Mouse (Mus musculus): ENCODE measurements around the gene Nxph3. TPM values are rescaled to one million over a fixed set of nuclear protein-coding genes. Genes with fewer than 3 reads are reported as not detected.
A peak's percentile ranks its signal among the peaks of the same experiment; 100 is the strongest.

The Nxph3 gene
- polyA plus RNA-seq, 1 experiment: 0.34 TPM

- Histone ChIP-seq H3K27ac (ENCODE audit: control insufficient read depth, insufficient read depth, low read length) (no peak overlapping the region), H3K4me3 (ENCODE audit: control insufficient read depth, insufficient read depth, low read length) (no peak overlapping the region), H3K4me1 (replicated peaks; ENCODE audit: control insufficient read depth, insufficient read depth, low read length) (peaks cover 6% of the 10 kb centered on the region; the same call in 1 of the 2 replicates), H3K27me3 (ENCODE audit: control insufficient read depth, insufficient read depth, low read length) (peaks cover 22% of the 10 kb centered on the region; the same call in 1 of the 2 replicates), H3K36me3 (ENCODE audit: control insufficient read depth, insufficient read depth, low read length) (no peaks in the 10 kb centered on the region)
- TF ChIP-seq POLR2A (IDR thresholded peaks at IDR 0.05; ENCODE audit: control insufficient read depth, extremely low read depth, insufficient read depth, low read length, poor library complexity): no peak
- no peak for TF ChIP-seq CTCF (IDR thresholded peaks at IDR 0.05; ENCODE audit: borderline replicate concordance, control insufficient read depth, extremely low read depth, insufficient read depth, low read length, poor library complexity)
- WGBS: 74% methylated on average over 6 of the region's 6 CpGs
- no peak for DNase-seq
Observed at GRCm38 (mm10) chr11:95512383-95512782, 2.0 kb downstream of the Nxph3 start.

- H3K27me3 ChIP-seq (ENCODE audit: control insufficient read depth, insufficient read depth, low read length): peaks cover 22% of the 10 kb centered on the region; the same call in 1 of the 2 replicates
Observed at GRCm38 (mm10) chr11:95511919-95512318, 2.5 kb downstream of the Nxph3 start.

DNA sequence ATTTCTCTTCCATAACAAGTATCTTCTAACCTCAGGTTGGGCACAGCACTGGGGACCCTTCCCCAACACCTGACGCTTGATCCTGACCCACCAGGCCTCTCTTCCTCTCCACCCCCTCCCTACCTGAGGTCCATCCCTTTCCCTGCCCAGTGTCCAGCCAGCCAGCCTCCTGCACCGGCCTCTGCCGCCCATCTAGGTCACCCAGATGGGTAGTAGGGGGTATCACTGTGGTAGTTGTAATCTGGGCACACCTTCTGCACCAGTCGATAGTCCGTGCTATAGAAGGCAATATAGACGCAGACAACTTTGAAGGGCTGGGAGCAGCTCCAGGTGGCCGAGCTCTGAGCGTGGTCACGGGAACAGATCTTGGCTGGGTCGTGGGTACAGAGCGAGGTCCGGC lies 3.7 kb downstream of the Nxph3 start:
- WGBS: 86% methylated on average over 12 of the region's 12 CpGs
- TF ChIP-seq CTCF (IDR thresholded peaks at IDR 0.05; ENCODE audit: borderline replicate concordance, control insufficient read depth, extremely low read depth, insufficient read depth, low read length, poor library complexity) (no peak), POLR2A (IDR thresholded peaks at IDR 0.05; ENCODE audit: control insufficient read depth, extremely low read depth, insufficient read depth, low read length, poor library complexity) (no peak)

More at GRCm38 (mm10) chr11:95511919-95512318, 2.5 kb downstream of the Nxph3 start:
- Histone ChIP-seq H3K27ac (ENCODE audit: control insufficient read depth, insufficient read depth, low read length) (no peak overlapping the region), H3K4me3 (ENCODE audit: control insufficient read depth, insufficient read depth, low read length) (no peak overlapping the region), H3K36me3 (ENCODE audit: control insufficient read depth, insufficient read depth, low read length) (no peaks in the 10 kb centered on the region), H3K4me1 (replicated peaks; ENCODE audit: control insufficient read depth, insufficient read depth, low read length) (peaks cover 6% of the 10 kb centered on the region; the same call in 1 of the 2 replicates)
- TF ChIP-seq CTCF (IDR thresholded peaks at IDR 0.05; ENCODE audit: borderline replicate concordance, control insufficient read depth, extremely low read depth, insufficient read depth, low read length, poor library complexity): no peak
- TF ChIP-seq POLR2A (IDR thresholded peaks at IDR 0.05; ENCODE audit: control insufficient read depth, extremely low read depth, insufficient read depth, low read length, poor library complexity): no peak
- WGBS: 85% methylated on average over 1 of the region's 1 CpGs
- no peak for DNase-seq

GRCm38 (mm10) chr11:95509126-95509717 lies 5.1 kb downstream of the Nxph3 start:
- H3K4me1 ChIP-seq (replicated peaks; ENCODE audit: control insufficient read depth, insufficient read depth, low read length): 0 out of 2 replicates have a peak, but pooled peaks cover 2% of the 10 kb centered on the region
- no peak overlapping the region for H3K4me3 ChIP-seq (ENCODE audit: control insufficient read depth, insufficient read depth, low read length)
- H3K27me3 ChIP-seq (ENCODE audit: control insufficient read depth, insufficient read depth, low read length): peaks cover 13% of the 10 kb centered on the region; the same call in 1 of the 2 replicates
- TF ChIP-seq CTCF (IDR thresholded peaks at IDR 0.05; ENCODE audit: borderline replicate concordance, control insufficient read depth, extremely low read depth, insufficient read depth, low read length, poor library complexity) (peak; percentile 14; the same call in 1 of the 2 replicates), POLR2A (IDR thresholded peaks at IDR 0.05; ENCODE audit: control insufficient read depth, extremely low read depth, insufficient read depth, low read length, poor library complexity) (no peak)
- no peak for DNase-seq
- 70% methylated on average over 6 of the region's 6 CpGs for WGBS
- H3K27ac ChIP-seq (ENCODE audit: control insufficient read depth, insufficient read depth, low read length): no peak overlapping the region
- H3K36me3 ChIP-seq (ENCODE audit: control insufficient read depth, insufficient read depth, low read length): no peaks in the 10 kb centered on the region

More for the DNA sequence above, 3.7 kb downstream of the Nxph3 start:
- no peak for DNase-seq
- H3K27ac ChIP-seq (ENCODE audit: control insufficient read depth, insufficient read depth, low read length): no peak overlapping the region
- peaks cover 22% of the 10 kb centered on the region; the same call in 1 of the 2 replicates for H3K27me3 ChIP-seq (ENCODE audit: control insufficient read depth, insufficient read depth, low read length)
- no peak overlapping the region for H3K4me3 ChIP-seq (ENCODE audit: control insufficient read depth, insufficient read depth, low read length)
- no peaks in the 10 kb centered on the region for H3K36me3 ChIP-seq (ENCODE audit: control insufficient read depth, insufficient read depth, low read length)
- H3K4me1 ChIP-seq (replicated peaks; ENCODE audit: control insufficient read depth, insufficient read depth, low read length): peaks cover 6% of the 10 kb centered on the region; the same call in 1 of the 2 replicates

DNA sequence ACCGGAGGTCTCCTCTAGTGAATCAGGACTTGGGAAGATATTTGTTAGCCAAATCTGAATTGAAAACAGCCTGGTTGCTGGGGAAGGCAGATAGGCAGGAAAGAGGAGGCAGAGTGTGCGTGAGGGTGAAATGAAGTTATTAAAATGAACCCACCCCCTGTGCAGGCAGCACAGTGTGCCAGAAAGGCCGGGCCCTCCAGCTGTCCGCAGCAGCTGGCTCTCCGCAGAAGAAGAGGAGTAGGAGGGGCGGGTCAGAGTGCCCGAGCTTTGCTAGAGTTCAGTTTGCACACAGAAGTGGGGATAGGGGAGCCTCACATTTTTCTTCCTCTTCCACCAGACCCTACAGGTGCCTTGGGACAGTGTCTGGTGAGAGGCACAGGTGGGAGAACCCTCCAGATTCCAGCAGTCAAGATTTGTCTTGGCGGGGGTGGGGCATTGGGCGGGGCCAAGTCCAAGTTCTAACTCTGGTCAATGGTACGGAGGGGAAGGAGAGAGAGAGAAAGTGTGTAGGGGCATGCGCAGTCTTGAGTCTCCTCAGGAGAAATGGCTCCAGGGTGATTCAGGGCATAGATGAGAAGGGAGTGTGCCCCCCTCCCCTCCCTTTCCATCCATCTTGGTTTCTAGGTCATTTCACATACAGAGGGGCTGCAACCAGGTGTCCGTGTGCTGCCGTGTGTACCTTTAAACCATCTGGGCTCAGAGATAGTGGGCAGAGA lies 6.0 kb downstream of the Nxph3 start:
- H3K36me3 ChIP-seq (ENCODE audit: control insufficient read depth, insufficient read depth, low read length): no peaks in the 10 kb centered on the region
- DNase-seq: no peak
- 77% methylated on average over 13 of the region's 13 CpGs for WGBS
- no peak overlapping the region for H3K4me3 ChIP-seq (ENCODE audit: control insufficient read depth, insufficient read depth, low read length)
- TF ChIP-seq POLR2A (IDR thresholded peaks at IDR 0.05; ENCODE audit: control insufficient read depth, extremely low read depth, insufficient read depth, low read length, poor library complexity) (no peak), CTCF (IDR thresholded peaks at IDR 0.05; ENCODE audit: borderline replicate concordance, control insufficient read depth, extremely low read depth, insufficient read depth, low read length, poor library complexity) (no peak)
- H3K27me3 ChIP-seq (ENCODE audit: control insufficient read depth, insufficient read depth, low read length): peaks cover 5% of the 10 kb centered on the region; the same call in 1 of the 2 replicates
- no peaks in the 10 kb centered on the region for H3K4me1 ChIP-seq (replicated peaks; ENCODE audit: control insufficient read depth, insufficient read depth, low read length)
- no peak overlapping the region for H3K27ac ChIP-seq (ENCODE audit: control insufficient read depth, insufficient read depth, low read length)

DNA sequence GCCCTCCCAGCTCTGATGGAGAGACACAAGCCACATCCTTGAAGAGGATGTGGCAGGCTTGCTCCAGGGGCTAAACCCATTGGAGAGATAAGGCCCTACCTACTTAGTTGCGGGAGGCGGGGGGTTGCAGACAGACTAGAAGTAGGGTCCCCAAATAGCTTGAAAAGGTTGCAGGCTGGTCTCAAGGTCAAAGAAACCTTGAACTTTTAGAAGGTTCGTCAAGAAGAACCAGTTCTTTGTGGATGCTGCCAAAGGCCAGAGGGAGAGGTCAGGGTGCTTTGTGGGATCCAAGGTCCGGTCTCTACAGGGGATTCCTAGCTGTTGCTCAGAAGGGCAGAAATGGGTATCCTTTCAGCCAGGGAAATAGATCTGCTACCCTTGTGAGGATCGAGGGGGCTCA lies 6.6 kb downstream of the Nxph3 start:
- H3K27me3 ChIP-seq (ENCODE audit: control insufficient read depth, insufficient read depth, low read length): peaks cover under 1% of the 10 kb centered on the region; the same call in 1 of the 2 replicates
- H3K36me3 ChIP-seq (ENCODE audit: control insufficient read depth, insufficient read depth, low read length): no peaks in the 10 kb centered on the region
- no peaks in the 10 kb centered on the region for H3K4me1 ChIP-seq (replicated peaks; ENCODE audit: control insufficient read depth, insufficient read depth, low read length)
- no peak for DNase-seq
- WGBS: 84% methylated on average over 5 of the region's 5 CpGs
- TF ChIP-seq CTCF (IDR thresholded peaks at IDR 0.05; ENCODE audit: borderline replicate concordance, control insufficient read depth, extremely low read depth, insufficient read depth, low read length, poor library complexity) (no peak), POLR2A (IDR thresholded peaks at IDR 0.05; ENCODE audit: control insufficient read depth, extremely low read depth, insufficient read depth, low read length, poor library complexity) (no peak)
- H3K27ac ChIP-seq (ENCODE audit: control insufficient read depth, insufficient read depth, low read length): no peak overlapping the region
- H3K4me3 ChIP-seq (ENCODE audit: control insufficient read depth, insufficient read depth, low read length): no peak overlapping the region
